Mouse (Mus musculus): ENCODE results near the gene Cpm.

DNA sequence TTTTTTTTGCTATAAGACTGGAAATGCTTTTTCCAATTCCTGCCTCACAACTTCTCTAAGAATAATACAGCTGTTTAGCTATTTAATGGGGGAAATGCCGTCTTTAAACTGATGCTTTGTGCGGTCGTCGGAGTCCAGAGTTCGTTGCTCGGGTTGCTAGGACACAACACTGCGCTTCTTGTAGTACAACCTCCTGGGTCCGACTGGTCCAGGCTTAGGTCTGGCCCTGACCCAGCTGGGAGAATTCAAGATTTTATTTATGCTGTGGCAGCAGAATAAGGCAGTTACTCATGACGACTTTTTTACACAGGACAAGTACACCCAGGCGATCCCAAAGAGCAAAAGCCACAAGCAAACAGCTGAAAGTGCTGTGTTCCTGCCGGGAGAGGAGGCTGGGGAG lies 42.4 kb upstream of the Cpm start:
- TF ChIP-seq ZNF384 (IDR thresholded peaks at IDR 0.05; ENCODE audit: low read depth, low read length) (no peak), CHD2 (IDR thresholded peaks at IDR 0.05; ENCODE audit: low read depth, low read length) (no peak), ZC3H11A (IDR thresholded peaks at IDR 0.05; ENCODE audit: borderline replicate concordance, low read depth, low read length) (no peak), MAFK (IDR thresholded peaks at IDR 0.05; ENCODE audit: insufficient read depth, low read depth, low read length) (no peak)
